Mouse (Mus musculus): Measurements from ENCODE around the gene Tars2.
"Not testable (repeated sequence)": the region's sequence is repeated elsewhere in the genome, so short reads cannot be mapped to it uniquely, and the experiment has no call there.

The Tars2 gene

GRCm38 (mm10) chr3:95695796-95696195 lies 64.2 kb downstream of the Tars2 start:
- no peak for DNase-seq (ENCODE audit: low spot score)

GRCm38 (mm10) chr3:95694808-95695703 lies 65.0 kb downstream of the Tars2 start:
- no peak for DNase-seq (ENCODE audit: low spot score)

- peak; percentile 60 for DNase-seq (ENCODE audit: low spot score)
Measured at GRCm38 (mm10) chr3:95693821-95694807, 65.9 kb downstream of the Tars2 start.

- no peak for DNase-seq (ENCODE audit: low spot score)
Measured at GRCm38 (mm10) chr3:95692677-95693076, 67.3 kb downstream of the Tars2 start.

- DNase-seq (ENCODE audit: low spot score) = not testable (repeated sequence)
Measured at GRCm38 (mm10) chr3:95690552-95690951, 69.5 kb downstream of the Tars2 start.
